Mouse (Mus musculus): ENCODE results near the gene Pacs1. TPM values are rescaled to one million over a fixed set of nuclear protein-coding genes. Genes with fewer than 3 reads are reported as not detected.

Gene Pacs1
- 18.3 and 22.0 TPM in 2 replicates for polyA plus RNA-seq (2011; ENCODE audit: insufficient read depth, insufficient read length, low read depth, missing spikeins)

DNA sequence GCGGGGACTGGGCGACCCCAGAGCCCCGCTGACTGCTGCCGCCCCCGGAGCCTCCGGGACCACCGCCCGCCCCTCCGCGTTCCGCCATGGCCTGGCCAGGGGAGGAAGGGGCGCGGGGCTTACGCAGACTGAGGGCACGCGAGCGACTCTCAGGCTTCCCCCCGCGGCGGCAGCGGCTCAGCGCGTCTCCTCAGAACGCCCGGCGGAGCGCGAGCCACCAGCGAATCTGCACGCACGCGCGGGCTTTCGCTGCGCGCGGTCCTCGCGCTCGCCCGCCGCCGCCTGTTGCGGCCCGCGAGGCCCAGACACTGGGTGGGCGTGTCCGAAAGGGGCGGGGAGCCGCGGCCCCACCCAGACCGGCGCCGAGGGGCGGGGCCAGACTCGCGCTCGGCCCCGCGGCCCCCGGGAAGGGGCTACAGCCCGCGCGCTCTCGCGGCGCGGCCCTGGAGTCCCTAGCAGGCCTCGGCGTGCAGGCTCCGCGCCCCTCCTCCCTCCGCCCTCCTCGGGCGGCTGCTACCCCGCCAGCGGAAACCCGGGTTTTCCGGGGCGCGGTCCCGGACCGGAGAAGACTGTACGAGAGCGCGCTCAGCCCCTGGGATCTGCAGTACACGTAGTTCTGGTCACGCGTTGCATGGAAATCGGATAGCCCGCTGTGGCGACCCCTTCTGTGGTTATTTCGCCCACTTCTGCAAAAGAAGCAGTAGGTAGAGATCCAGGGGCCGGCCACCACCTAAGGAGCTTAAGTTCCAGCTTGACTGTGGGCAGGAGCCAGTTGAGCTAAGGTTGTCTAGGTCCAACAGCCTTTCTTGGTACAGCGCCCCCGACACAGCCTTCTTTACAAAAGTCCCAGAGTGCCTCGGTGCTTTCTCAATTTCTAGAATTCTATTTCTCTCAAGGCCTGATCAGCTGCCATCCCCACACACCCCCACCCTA, at the start of gene Pacs1:
Gene Pacs1 (minus strand): TSS at position 319 of the 933 bp plus-strand sequence.
- H3K36me3 ChIP-seq (ENCODE audit: control insufficient read depth, insufficient read depth, low read length, poor library complexity, severe bottlenecking) = peaks cover 25% of the 10 kb centered on the region
- no peaks in the 10 kb centered on the region for H3K4me1 ChIP-seq (ENCODE audit: control insufficient read depth, insufficient read depth, low read length)
- H3K27ac ChIP-seq (ENCODE audit: insufficient read depth, low read length) = peak within 1 kb of the TSS; percentile 80
- H3K4me3 ChIP-seq (ENCODE audit: low read depth, low read length) = peak within 1 kb of the TSS; percentile 81
- TF ChIP-seq CTCF (IDR thresholded peaks at IDR 0.05; ENCODE audit: low read depth, low read length) (no peak), EP300 (IDR thresholded peaks at IDR 0.05; ENCODE audit: insufficient read depth, low read depth, low read length) (no peak), POLR2A (IDR thresholded peaks at IDR 0.05; ENCODE audit: insufficient read depth, low read length) (peak; percentile 37)
- H3K27me3 ChIP-seq (ENCODE audit: control insufficient read depth, insufficient read depth, low read length, poor library complexity, severe bottlenecking) = no peaks in the 10 kb centered on the region
- H3K9me3 ChIP-seq (replicated peaks; ENCODE audit: control insufficient read depth, insufficient read depth, low read length, poor library complexity, severe bottlenecking) = no peaks in the 10 kb centered on the region
- H3K9ac ChIP-seq (ENCODE audit: low read depth, poor library complexity, severe bottlenecking) = peak within 1 kb of the TSS; percentile 85

DNA sequence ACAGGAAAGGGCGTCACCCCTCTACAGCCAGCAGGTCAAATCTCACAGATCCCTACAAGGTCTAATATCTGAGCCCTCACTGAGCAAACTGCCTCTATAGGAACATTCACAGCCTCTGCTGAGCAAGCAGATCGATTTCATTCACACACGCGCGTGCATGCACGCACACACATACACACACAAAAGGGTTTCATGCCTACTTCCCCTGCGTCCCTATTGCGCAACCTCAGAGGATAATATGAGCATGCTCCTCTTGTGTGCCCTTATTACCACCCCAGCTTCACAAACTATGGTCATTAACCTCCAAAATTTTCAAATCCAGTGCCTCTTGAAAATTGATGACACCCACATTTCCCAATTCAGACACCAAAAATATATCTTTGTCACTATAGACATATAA, 40.3 kb upstream of the Pacs1 start:
- Histone ChIP-seq H3K4me1 (ENCODE audit: control insufficient read depth, insufficient read depth, low read length) (no peaks in the 10 kb centered on the region), H3K27ac (ENCODE audit: insufficient read depth, low read length) (no peak overlapping the region), H3K27me3 (ENCODE audit: control insufficient read depth, insufficient read depth, low read length, poor library complexity, severe bottlenecking) (no peaks in the 10 kb centered on the region), H3K36me3 (ENCODE audit: control insufficient read depth, insufficient read depth, low read length, poor library complexity, severe bottlenecking) (no peaks in the 10 kb centered on the region), H3K9me3 (replicated peaks; ENCODE audit: control insufficient read depth, insufficient read depth, low read length, poor library complexity, severe bottlenecking) (peaks cover 3% of the 10 kb centered on the region; the same call in 1 of the 2 replicates), H3K4me3 (ENCODE audit: low read depth, low read length) (no peak overlapping the region), H3K9ac (ENCODE audit: low read depth, poor library complexity, severe bottlenecking) (no peak overlapping the region)
- TF ChIP-seq CTCF (IDR thresholded peaks at IDR 0.05; ENCODE audit: low read depth, low read length) = no peak
- no peak for TF ChIP-seq POLR2A (IDR thresholded peaks at IDR 0.05; ENCODE audit: insufficient read depth, low read length)
- TF ChIP-seq EP300 (IDR thresholded peaks at IDR 0.05; ENCODE audit: insufficient read depth, low read depth, low read length) = no peak

DNA sequence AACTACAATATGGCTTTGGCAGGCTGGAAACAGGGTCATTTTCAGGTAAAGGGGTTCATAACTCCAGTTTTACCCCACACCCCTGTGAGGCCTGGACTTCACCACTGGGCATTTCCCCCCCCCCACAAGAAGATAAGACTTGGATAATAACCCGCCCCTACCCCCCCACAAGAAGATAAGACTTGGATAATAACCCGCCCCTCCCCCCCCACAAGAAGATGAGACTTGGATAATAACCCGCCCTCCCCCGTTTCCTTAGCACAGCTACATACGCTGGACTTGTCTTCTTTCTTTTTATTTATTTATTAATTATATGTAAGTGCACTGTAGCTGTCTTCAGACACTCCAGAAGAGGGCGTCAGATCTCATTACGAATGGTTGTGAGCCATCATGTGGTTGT, 36.1 kb upstream of the Pacs1 start:
- no peaks in the 10 kb centered on the region for H3K9me3 ChIP-seq (replicated peaks; ENCODE audit: control insufficient read depth, insufficient read depth, low read length, poor library complexity, severe bottlenecking)
- TF ChIP-seq POLR2A (IDR thresholded peaks at IDR 0.05; ENCODE audit: insufficient read depth, low read length) (no peak), CTCF (IDR thresholded peaks at IDR 0.05; ENCODE audit: low read depth, low read length) (no peak), EP300 (IDR thresholded peaks at IDR 0.05; ENCODE audit: insufficient read depth, low read depth, low read length) (no peak)
- no peak overlapping the region for H3K27ac ChIP-seq (ENCODE audit: insufficient read depth, low read length)
- H3K27me3 ChIP-seq (ENCODE audit: control insufficient read depth, insufficient read depth, low read length, poor library complexity, severe bottlenecking) = no peaks in the 10 kb centered on the region
- no peaks in the 10 kb centered on the region for H3K36me3 ChIP-seq (ENCODE audit: control insufficient read depth, insufficient read depth, low read length, poor library complexity, severe bottlenecking)
- no peak overlapping the region for H3K9ac ChIP-seq (ENCODE audit: low read depth, poor library complexity, severe bottlenecking)
- no peak overlapping the region for H3K4me3 ChIP-seq (ENCODE audit: low read depth, low read length)
- peaks cover 4% of the 10 kb centered on the region for H3K4me1 ChIP-seq (ENCODE audit: control insufficient read depth, insufficient read depth, low read length)

DNA sequence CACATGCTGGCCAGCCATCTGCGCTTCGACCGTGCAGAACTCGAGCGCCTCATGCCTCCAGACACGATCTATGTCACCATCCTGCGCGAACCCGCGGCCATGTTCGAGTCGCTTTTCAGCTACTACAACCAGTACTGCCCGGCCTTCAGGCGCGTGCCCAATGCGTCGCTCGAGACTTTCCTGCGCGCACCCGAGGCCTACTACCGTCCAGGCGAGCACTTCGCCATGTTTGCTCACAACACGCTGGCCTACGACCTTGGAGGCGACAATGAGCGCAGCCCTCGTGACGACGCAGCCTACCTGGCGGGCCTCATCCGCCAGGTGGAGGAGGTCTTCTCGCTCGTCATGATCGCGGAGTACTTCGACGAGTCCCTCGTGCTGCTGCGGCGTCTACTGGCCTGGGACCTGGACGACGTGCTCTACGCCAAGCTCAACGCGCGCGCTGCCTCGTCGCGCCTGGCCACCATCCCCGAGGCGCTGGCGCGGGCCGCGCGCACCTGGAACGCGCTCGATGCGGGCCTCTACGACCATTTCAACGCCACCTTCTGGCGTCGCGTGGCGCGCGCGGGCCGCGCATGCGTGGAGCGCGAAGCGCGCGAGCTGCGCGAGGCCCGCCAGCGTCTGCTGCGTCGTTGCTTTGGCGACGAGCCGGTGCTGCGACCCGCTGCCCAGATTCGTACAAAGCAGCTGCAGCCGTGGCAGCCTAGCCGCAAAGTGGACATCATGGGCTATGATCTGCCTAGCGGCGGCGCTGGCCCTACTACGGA, 34.2 kb upstream of the Pacs1 start:
- Histone ChIP-seq H3K27me3 (ENCODE audit: control insufficient read depth, insufficient read depth, low read length, poor library complexity, severe bottlenecking) (no peaks in the 10 kb centered on the region), H3K36me3 (ENCODE audit: control insufficient read depth, insufficient read depth, low read length, poor library complexity, severe bottlenecking) (no peaks in the 10 kb centered on the region), H3K4me3 (ENCODE audit: low read depth, low read length) (peak overlapping the region; percentile 32), H3K9ac (ENCODE audit: low read depth, poor library complexity, severe bottlenecking) (peak overlapping the region; percentile 19), H3K4me1 (ENCODE audit: control insufficient read depth, insufficient read depth, low read length) (peaks cover 4% of the 10 kb centered on the region), H3K9me3 (replicated peaks; ENCODE audit: control insufficient read depth, insufficient read depth, low read length, poor library complexity, severe bottlenecking) (no peaks in the 10 kb centered on the region), H3K27ac (ENCODE audit: insufficient read depth, low read length) (no peak overlapping the region)
- TF ChIP-seq POLR2A (IDR thresholded peaks at IDR 0.05; ENCODE audit: insufficient read depth, low read length) = no peak
- TF ChIP-seq EP300 (IDR thresholded peaks at IDR 0.05; ENCODE audit: insufficient read depth, low read depth, low read length) = no peak
- TF ChIP-seq CTCF (IDR thresholded peaks at IDR 0.05; ENCODE audit: low read depth, low read length) = no peak

DNA sequence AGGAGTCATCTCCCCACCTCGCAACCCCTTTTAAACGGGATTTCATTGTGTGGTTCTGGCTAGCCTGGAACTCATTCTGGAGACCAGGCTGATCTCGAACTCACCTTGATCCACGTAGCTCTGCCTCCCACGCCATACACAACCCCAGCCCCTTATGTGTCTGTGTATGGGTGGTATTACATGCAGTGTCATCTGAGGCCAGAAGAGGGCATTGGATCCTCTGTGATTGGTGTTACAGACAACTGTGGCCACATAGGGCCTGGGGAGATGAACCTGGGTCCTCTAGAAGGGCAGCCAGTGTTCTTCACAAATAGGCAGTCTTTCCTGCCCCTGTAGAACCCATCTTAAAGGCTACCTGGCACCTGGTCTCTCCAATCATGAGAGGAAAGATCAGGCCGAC, 33.4 kb upstream of the Pacs1 start:
- H3K4me3 ChIP-seq (ENCODE audit: low read depth, low read length) = peak overlapping the region; percentile 32
- TF ChIP-seq CTCF (IDR thresholded peaks at IDR 0.05; ENCODE audit: low read depth, low read length) (peak; percentile 51), POLR2A (IDR thresholded peaks at IDR 0.05; ENCODE audit: insufficient read depth, low read length) (no peak), EP300 (IDR thresholded peaks at IDR 0.05; ENCODE audit: insufficient read depth, low read depth, low read length) (no peak)
- no peak overlapping the region for H3K27ac ChIP-seq (ENCODE audit: insufficient read depth, low read length)
- H3K4me1 ChIP-seq (ENCODE audit: control insufficient read depth, insufficient read depth, low read length) = peaks cover 4% of the 10 kb centered on the region
- peak overlapping the region; percentile 19; the same call in 1 of the 2 replicates for H3K9ac ChIP-seq (ENCODE audit: low read depth, poor library complexity, severe bottlenecking)
- H3K27me3 ChIP-seq (ENCODE audit: control insufficient read depth, insufficient read depth, low read length, poor library complexity, severe bottlenecking) = no peaks in the 10 kb centered on the region
- no peaks in the 10 kb centered on the region for H3K9me3 ChIP-seq (replicated peaks; ENCODE audit: control insufficient read depth, insufficient read depth, low read length, poor library complexity, severe bottlenecking)
- no peaks in the 10 kb centered on the region for H3K36me3 ChIP-seq (ENCODE audit: control insufficient read depth, insufficient read depth, low read length, poor library complexity, severe bottlenecking)

Measured in ES-Bruce4 (cell line).